Mouse (Mus musculus) CH12.LX (cell line): ENCODE data around the gene Ccdc122.

Experiments
- CHD2 ChIP-seq: IDR thresholded peaks from 2 replicates; pipeline ENCODE4 v1.6.1; 2011; ENCODE audit warnings: low read length, improper control_type of control experiment
- CTCF ChIP-seq, 2 experiments: IDR thresholded peaks in 1 of 2; conservative IDR thresholded peaks in 1 of 2; 2 replicates each; pipeline ENCODE4 v1.5.1; 2011 to 2012; ENCODE audit warnings: low read depth in 2 of 2, low read length in 2 of 2, improper control_type of control experiment in 1 of 2, inconsistent platforms in 1 of 2, mild to moderate bottlenecking in 1 of 2, moderate library complexity in 1 of 2
- E2F4 ChIP-seq: IDR thresholded peaks from 2 replicates; pipeline ENCODE4 v1.6.1; 2011; ENCODE audit warnings: low read depth, low read length, improper control_type of control experiment; ENCODE audit not compliant: insufficient replicate concordance
- EP300 ChIP-seq: IDR thresholded peaks from 2 replicates; pipeline ENCODE4 v1.6.1; 2011; ENCODE audit warnings: low read length, improper control_type of control experiment
- HCFC1 ChIP-seq: IDR thresholded peaks from 2 replicates; pipeline ENCODE4 v1.6.1; 2012; ENCODE audit warnings: low read depth, mild to moderate bottlenecking, inconsistent platforms, low read length, improper control_type of control experiment
- MAX ChIP-seq: IDR thresholded peaks from 2 replicates; pipeline ENCODE4 v1.6.1; 2011; ENCODE audit warnings: low read length, improper control_type of control experiment
- MAZ ChIP-seq: IDR thresholded peaks from 2 replicates; pipeline ENCODE4 v1.6.1; 2012; ENCODE audit warnings: low read depth, mild to moderate bottlenecking, inconsistent platforms, low read length, improper control_type of control experiment, moderate library complexity
- MEF2A ChIP-seq: IDR thresholded peaks from 2 replicates; pipeline ENCODE4 v1.6.1; 2014; ENCODE audit warnings: low read depth, mild to moderate bottlenecking, inconsistent platforms, low read length, improper control_type of control experiment, borderline replicate concordance
- POLR2A ChIP-seq: IDR thresholded peaks from 2 replicates; pipeline ENCODE4 v1.6.1; 2011; ENCODE audit warnings: low read depth, mild to moderate bottlenecking, improper control_type of control experiment, low read length
- POLR2AphosphoS2 ChIP-seq: IDR thresholded peaks from 2 replicates; pipeline ENCODE4 v1.6.1; 2011; ENCODE audit warnings: low read depth, low read length, improper control_type of control experiment
- RAD21 ChIP-seq: IDR thresholded peaks from 2 replicates; pipeline ENCODE4 v1.6.1; 2011; ENCODE audit warnings: low read depth, mild to moderate bottlenecking, low read length, improper control_type of control experiment, moderate library complexity
- ZKSCAN1 ChIP-seq: IDR thresholded peaks from 2 replicates; pipeline ENCODE4 v1.6.1; 2012; ENCODE audit warnings: low read depth, inconsistent platforms, low read length, improper control_type of control experiment, borderline replicate concordance
- ZMIZ1 ChIP-seq: IDR thresholded peaks from 2 replicates; pipeline ENCODE4 v1.6.1; 2012; ENCODE audit warnings: low read depth, mild to moderate bottlenecking, inconsistent platforms, low read length, improper control_type of control experiment
- ZNF384 ChIP-seq: IDR thresholded peaks from 2 replicates; pipeline ENCODE4 v1.6.1; 2012; ENCODE audit warnings: low read depth, low read length, improper control_type of control experiment, inconsistent platforms

DNA sequence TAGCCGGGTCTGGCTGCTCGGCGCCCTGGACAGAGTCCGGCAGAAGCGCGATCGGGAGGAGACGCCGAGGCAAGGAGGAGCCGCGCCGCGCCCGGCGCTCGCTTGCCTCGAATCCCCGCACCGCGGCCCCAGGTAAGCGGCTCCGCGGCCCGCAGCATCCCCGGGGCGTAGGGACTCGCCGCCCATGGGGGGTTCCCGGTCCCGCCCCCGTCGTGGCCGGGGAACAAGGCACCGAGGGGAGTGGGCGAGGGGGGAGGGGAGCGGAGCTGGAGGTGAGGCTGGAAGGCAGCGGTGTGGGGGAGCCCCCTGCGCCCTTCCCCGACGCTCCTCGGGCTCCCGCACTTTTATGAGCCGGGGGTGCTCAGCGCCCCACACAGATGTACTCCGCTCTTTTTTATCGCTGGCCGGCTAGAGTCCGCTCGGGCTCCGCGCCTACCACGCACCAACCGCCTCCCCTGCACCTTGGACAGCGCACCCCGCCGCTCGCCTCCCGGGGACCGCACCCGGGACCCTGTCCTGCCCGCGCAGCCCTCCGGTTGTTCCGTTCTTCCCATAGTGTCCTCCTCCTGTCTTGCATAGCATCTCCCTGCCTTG is 120.4 kb downstream of the Ccdc122 start:
- TF ChIP-seq EP300: no peak
- no peak for TF ChIP-seq POLR2AphosphoS2
- no peak for TF ChIP-seq POLR2A
- no peak for TF ChIP-seq RAD21
- TF ChIP-seq CTCF (conservative IDR thresholded peaks at IDR 0.05 in 1 of 2, IDR thresholded peaks at IDR 0.05 in 1 of 2; ENCODE audit: low read depth in 2 of 2, low read length in 2 of 2): no peak
- no peak for TF ChIP-seq ZNF384
- no peak for TF ChIP-seq E2F4
- no peak for TF ChIP-seq MAZ
- no peak for TF ChIP-seq MEF2A
- no peak for TF ChIP-seq ZKSCAN1
- TF ChIP-seq HCFC1: no peak
- TF ChIP-seq CHD2: no peak
- no peak for TF ChIP-seq MAX
- TF ChIP-seq ZMIZ1: no peak
